Mouse (Mus musculus): ENCODE results near the gene Bag5.

DNA sequence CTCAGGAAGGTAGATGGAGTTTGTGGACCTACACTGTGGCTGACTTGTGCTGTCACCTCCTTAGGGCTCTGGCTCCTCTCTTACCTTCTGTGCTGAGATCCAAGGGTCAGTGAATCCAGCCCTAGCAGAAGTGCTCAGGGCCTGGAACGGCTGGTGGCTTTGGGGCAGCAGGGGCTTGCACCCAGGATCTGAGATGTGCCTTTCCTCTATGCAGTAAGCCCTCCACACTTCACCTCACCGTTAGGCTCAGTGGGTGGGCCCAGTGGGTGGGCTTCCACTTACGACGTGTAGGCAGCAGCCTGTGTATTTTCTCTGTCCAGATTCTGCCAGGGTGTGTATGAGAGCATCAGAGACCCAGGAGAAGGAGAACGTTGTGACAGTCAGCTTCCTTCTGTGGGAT is 19.9 kb upstream of the Bag5 start:
- no peak for TF ChIP-seq CTCF (IDR thresholded peaks at IDR 0.05; ENCODE audit: low read depth)
- TF ChIP-seq EP300 (IDR thresholded peaks at IDR 0.05; ENCODE audit: low read depth): no peak

Data from liver, embryonic 14.5 days (tissue).